Mouse (Mus musculus) CH12.LX (cell line): Measurements from ENCODE around the gene Arl16. TPM values are rescaled to one million over a fixed set of nuclear protein-coding genes. Genes with fewer than 3 reads are reported as not detected.

ENCODE experiments used
- DNase-seq: peaks from one replicate; pipeline ENCODE4 v3.0.0-alpha.2; 2013; ENCODE audit errors: extremely low read depth
- H3K27ac ChIP-seq: 2 replicates; pipeline ENCODE4 v1.5.1; 2012; ENCODE audit warnings: low read depth, mild to moderate bottlenecking, control low read depth, moderate library complexity; ENCODE audit not compliant: insufficient read depth
- H3K27me3 ChIP-seq: replicated peaks from 2 replicates; pipeline ENCODE3; 2012; ENCODE audit warnings: inconsistent platforms
- H3K36me3 ChIP-seq, 2 experiments: replicated peaks in 1 of 2; 2 replicates each; pipeline versions ENCODE3 to v1.6.1; 2012; ENCODE audit warnings: inconsistent platforms in 1 of 2, low read length in 1 of 2, mild to moderate bottlenecking in 1 of 2, mixed read lengths in 1 of 2, moderate library complexity in 1 of 2; ENCODE audit not compliant: control insufficient read depth in 1 of 2, insufficient read depth in 1 of 2
- H3K4me1 ChIP-seq, 2 experiments: 2 replicates each; pipeline ENCODE4 v1.6.1; 2012; ENCODE audit warnings: inconsistent platforms in 1 of 2, moderate library complexity in 1 of 2; ENCODE audit not compliant: insufficient read depth in 2 of 2, control insufficient read depth in 1 of 2
- H3K4me2 ChIP-seq: 2 replicates; pipeline ENCODE4 v1.6.1; 2012; ENCODE audit warnings: low read depth, mild to moderate bottlenecking, control low read depth; ENCODE audit not compliant: poor library complexity, insufficient read depth, severe bottlenecking
- H3K4me3 ChIP-seq, 3 experiments: fragments of 150-350 bp in 1 of 3; sonication (generic) in 1 of 3; replicated peaks in 1 of 3; 2 replicates each; pipeline versions ENCODE3 to v1.5.1; 2011 to 2012; ENCODE audit warnings: low read depth in 2 of 3, low read length in 2 of 3, mild to moderate bottlenecking in 2 of 3, moderate library complexity in 2 of 3, control low read depth in 1 of 3, improper control_type of control experiment in 1 of 3, inconsistent platforms in 1 of 3, mixed read lengths in 1 of 3; ENCODE audit not compliant: poor library complexity in 1 of 3
- H3K79me2 ChIP-seq: replicated peaks from 2 replicates; pipeline ENCODE4 v1.6.1; 2012; ENCODE audit warnings: mild to moderate bottlenecking, moderate library complexity; ENCODE audit not compliant: control insufficient read depth, poor library complexity, insufficient read depth, severe bottlenecking; ENCODE audit errors: extremely low read depth
- H3K9ac ChIP-seq: 2 replicates; pipeline ENCODE4 v1.6.1; 2012; ENCODE audit warnings: low read depth, mild to moderate bottlenecking, control low read depth, moderate library complexity; ENCODE audit not compliant: insufficient read depth
- H3K9me3 ChIP-seq: replicated peaks from 2 replicates; pipeline ENCODE3; 2012; ENCODE audit warnings: low read length, inconsistent platforms, mixed read lengths
- BHLHE40 ChIP-seq: IDR thresholded peaks from 2 replicates; pipeline ENCODE4 v1.6.1; 2011; ENCODE audit warnings: mild to moderate bottlenecking, low read depth, low read length, improper control_type of control experiment
- CHD1 ChIP-seq: IDR thresholded peaks from 2 replicates; pipeline ENCODE4 v1.6.1; 2012; ENCODE audit warnings: low read depth, low read length, improper control_type of control experiment, inconsistent platforms
- CHD2 ChIP-seq: IDR thresholded peaks from 2 replicates; pipeline ENCODE4 v1.6.1; 2011; ENCODE audit warnings: low read length, improper control_type of control experiment
- CTCF ChIP-seq, 2 experiments: IDR thresholded peaks in 1 of 2; conservative IDR thresholded peaks in 1 of 2; 2 replicates each; pipeline ENCODE4 v1.5.1; 2011 to 2012; ENCODE audit warnings: low read depth in 2 of 2, low read length in 2 of 2, improper control_type of control experiment in 1 of 2, inconsistent platforms in 1 of 2, mild to moderate bottlenecking in 1 of 2, moderate library complexity in 1 of 2
- EP300 ChIP-seq: IDR thresholded peaks from 2 replicates; pipeline ENCODE4 v1.6.1; 2011; ENCODE audit warnings: low read length, improper control_type of control experiment
- GABPA ChIP-seq: IDR thresholded peaks from 2 replicates; pipeline ENCODE4 v1.6.1; 2012; ENCODE audit warnings: low read depth, low read length, improper control_type of control experiment, inconsistent platforms; ENCODE audit not compliant: insufficient replicate concordance
- IRF4 ChIP-seq: IDR thresholded peaks from 2 replicates; pipeline ENCODE4 v1.6.1; 2014; ENCODE audit warnings: low read depth, mild to moderate bottlenecking, inconsistent platforms, low read length, improper control_type of control experiment
- JUN ChIP-seq: IDR thresholded peaks from 2 replicates; pipeline ENCODE4 v1.6.1; 2011; ENCODE audit warnings: low read depth, mild to moderate bottlenecking, low read length, improper control_type of control experiment, moderate library complexity; ENCODE audit not compliant: insufficient read depth
- MAX ChIP-seq: IDR thresholded peaks from 2 replicates; pipeline ENCODE4 v1.6.1; 2011; ENCODE audit warnings: low read length, improper control_type of control experiment
- MAZ ChIP-seq: IDR thresholded peaks from 2 replicates; pipeline ENCODE4 v1.6.1; 2012; ENCODE audit warnings: low read depth, mild to moderate bottlenecking, inconsistent platforms, low read length, improper control_type of control experiment, moderate library complexity
- NRF1 ChIP-seq: IDR thresholded peaks from 2 replicates; pipeline ENCODE4 v1.6.1; 2014; ENCODE audit warnings: low read depth, mild to moderate bottlenecking, inconsistent platforms, low read length, improper control_type of control experiment, moderate library complexity
- POLR2A ChIP-seq: IDR thresholded peaks from 2 replicates; pipeline ENCODE4 v1.6.1; 2011; ENCODE audit warnings: low read depth, mild to moderate bottlenecking, improper control_type of control experiment, low read length
- POLR2AphosphoS2 ChIP-seq: IDR thresholded peaks from 2 replicates; pipeline ENCODE4 v1.6.1; 2011; ENCODE audit warnings: low read depth, low read length, improper control_type of control experiment
- RAD21 ChIP-seq: IDR thresholded peaks from 2 replicates; pipeline ENCODE4 v1.6.1; 2011; ENCODE audit warnings: low read depth, mild to moderate bottlenecking, low read length, improper control_type of control experiment, moderate library complexity
- SMC3 ChIP-seq: IDR thresholded peaks from 2 replicates; pipeline ENCODE4 v1.6.1; 2011; ENCODE audit warnings: low read depth, low read length, improper control_type of control experiment
- TBP ChIP-seq: conservative IDR thresholded peaks from 2 replicates; pipeline ENCODE4 v1.6.1; 2011; ENCODE audit warnings: low read depth, low read length, improper control_type of control experiment
- TCF12 ChIP-seq: IDR thresholded peaks from 2 replicates; pipeline ENCODE4 v1.6.1; 2014; ENCODE audit warnings: low read depth, mild to moderate bottlenecking, inconsistent platforms, low read length, improper control_type of control experiment
- USF1 ChIP-seq: IDR thresholded peaks from 2 replicates; pipeline ENCODE4 v1.6.1; 2014; ENCODE audit warnings: low read depth, mild to moderate bottlenecking, inconsistent platforms, low read length, improper control_type of control experiment
- USF2 ChIP-seq: conservative IDR thresholded peaks from 2 replicates; pipeline ENCODE4 v1.6.1; 2011; ENCODE audit warnings: low read depth, low read length, improper control_type of control experiment
- ZC3H11A ChIP-seq: IDR thresholded peaks from 2 replicates; pipeline ENCODE4 v1.6.1; 2012; ENCODE audit warnings: low read depth, mild to moderate bottlenecking, inconsistent platforms, low read length, improper control_type of control experiment
- ZKSCAN1 ChIP-seq: IDR thresholded peaks from 2 replicates; pipeline ENCODE4 v1.6.1; 2012; ENCODE audit warnings: low read depth, inconsistent platforms, low read length, improper control_type of control experiment, borderline replicate concordance
- dilution Hi-C: fragments of 300-500 bp; cut with MboI; formaldehyde crosslinking; loops from 2 replicates; pipeline ENCODE4 v1.14.3; 2020; ENCODE audit warnings: low sequenced_read_pairs; ENCODE audit not compliant: extremely low pct_unique_long_range_greater_than_20kb, extremely low pct_ligation_motif_present
- in situ Hi-C: fragments of 300-500 bp; cut with MboI; formaldehyde crosslinking; loops from 3 replicates; pipeline ENCODE4 v1.14.3; 2019; ENCODE audit warnings: low sequenced_read_pairs, low pct_ligation_motif_present, low pct_unique_long_range_greater_than_20kb, mixed read lengths
- polyA plus RNA-seq: library from polyadenylated mRNA; unstranded; fragments of >175 nt; gene quantifications from 2 replicates; pipeline ENCODE4 v1.2.1, GENCODE M21; 2012; ENCODE audit warnings: low read depth; ENCODE audit not compliant: insufficient read length
- total RNA-seq, 2 experiments: library from RNA; depleted of rRNA; stranded (reverse); fragments of 300-350 nt in 1 of 2; fragments of >200 nt in 1 of 2; gene quantifications; 2 replicates each; pipeline ENCODE4 v1.2.3; 2012 to 2014

The Arl16 gene
- total and polyA plus RNA-seq, 3 experiments: 22.8 to 42.6 (median 24.8) TPM

DNA sequence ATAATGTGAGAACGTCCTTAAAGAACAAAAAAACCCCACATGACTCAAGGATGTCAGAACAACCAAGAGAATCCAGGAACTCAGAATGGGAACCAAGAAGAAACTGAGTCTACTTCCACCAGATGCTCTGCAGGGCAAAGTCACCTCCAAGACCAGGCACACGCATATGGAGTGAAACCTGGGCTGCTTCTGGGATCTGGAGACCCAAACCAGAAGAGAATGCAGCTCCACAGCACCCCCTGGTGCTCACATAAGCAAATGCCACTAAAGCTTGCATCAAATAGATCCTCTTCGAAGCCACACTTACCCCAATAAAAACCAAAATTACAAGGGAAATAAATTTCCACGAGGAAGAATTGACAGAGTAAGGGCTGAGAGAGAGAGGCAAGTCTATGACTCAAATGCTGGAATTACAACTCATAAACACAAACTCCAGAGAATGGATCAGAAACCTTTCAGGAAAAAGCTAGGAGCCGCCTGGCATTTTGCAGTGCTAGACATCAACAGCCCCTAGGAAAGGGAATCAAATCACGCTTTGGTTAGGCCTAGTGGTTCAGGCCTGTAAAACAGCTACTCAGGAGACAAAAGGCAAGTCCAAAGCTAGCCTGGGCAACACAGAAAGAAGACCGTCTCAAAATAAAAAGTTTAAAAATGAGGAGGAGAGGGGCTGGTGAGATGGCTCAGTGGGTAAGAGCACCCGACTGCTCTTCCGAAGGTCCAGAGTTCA, 43.7 kb downstream of the Arl16 start:
- dilution Hi-C loops (no loop called here), in situ Hi-C loops (no loop called here)
- no peak overlapping the region for H3K9ac ChIP-seq
- no peaks in the 10 kb centered on the region for H3K27me3 ChIP-seq
- H3K4me1 ChIP-seq: peaks cover 4 to 14% of the 10 kb centered on the region in 2 experiments; a peak in 3 of 4 replicates
- H3K4me2 ChIP-seq: no peak overlapping the region
- H3K27ac ChIP-seq: no peak overlapping the region
- no peaks in the 10 kb centered on the region for H3K9me3 ChIP-seq
- H3K36me3 ChIP-seq: peaks cover 81 to 93% of the 10 kb centered on the region in 2 experiments
- no peak overlapping the region for H3K4me3 ChIP-seq
- DNase-seq: peak; percentile 71
- TF ChIP-seq ZKSCAN1 (no peak), TBP (no peak), CTCF (conservative IDR thresholded peaks at IDR 0.05 in 1 of 2, IDR thresholded peaks at IDR 0.05 in 1 of 2; ENCODE audit: low read depth in 2 of 2, low read length in 2 of 2) (peak; percentile 85), USF1 (no peak), IRF4 (0 out of 2 replicates have a peak, but pooled peaks have one; percentile 8), RAD21 (peak; percentile 57)
- H3K79me2 ChIP-seq: peaks cover 17% of the 10 kb centered on the region

- no peak overlapping the region for H3K27ac ChIP-seq
- no peaks in the 10 kb centered on the region for H3K9me3 ChIP-seq
- peaks cover 16% of the 10 kb centered on the region for H3K79me2 ChIP-seq
- DNase-seq: no peak
- peaks cover 81 to 93% of the 10 kb centered on the region in 2 experiments for H3K36me3 ChIP-seq
- peaks cover 4 to 14% of the 10 kb centered on the region in 2 experiments; a peak in 3 of 4 replicates for H3K4me1 ChIP-seq
- dilution Hi-C loops (no loop called here), in situ Hi-C loops (no loop called here)
- TF ChIP-seq EP300 (no peak), USF2 (no peak), TBP (no peak), JUN (no peak), BHLHE40 (no peak), NRF1 (no peak), CHD2 (no peak), MAZ (no peak), MAX (no peak), USF1 (no peak), CTCF (conservative IDR thresholded peaks at IDR 0.05 in 1 of 2, IDR thresholded peaks at IDR 0.05 in 1 of 2; ENCODE audit: low read depth in 2 of 2, low read length in 2 of 2) (no peak), POLR2A (no peak), TCF12 (no peak), CHD1 (no peak), SMC3 (no peak), ZC3H11A (no peak), GABPA (no peak), POLR2AphosphoS2 (no peak)
- H3K27me3 ChIP-seq: no peaks in the 10 kb centered on the region
- no peak overlapping the region for H3K9ac ChIP-seq
- no peak overlapping the region for H3K4me3 ChIP-seq
- H3K4me2 ChIP-seq: no peak overlapping the region
Observed at GRCm38 (mm10) chr11:120422651-120423568, 44.5 kb downstream of the Arl16 start.
